13 mouse cellular contexts compared by ENCODE assay signal in genomic region chr5:20462376-20462775, GRCm38 (mm10).
DNase-seq lines count a peak whose midpoint lies in the region; ATAC-seq lines count a peak whose summit lies in the region.
"Had no signal": no experiment of that assay in that cellular context is flagged by ENCODE, and none has a peak within 500 bp of the region (broad histone marks: within the 10 kb centered on the region; RNA-seq: fewer than 3 reads in every experiment).

No protein-coding gene starts in this region.

- no peaks in the 10 kb centered on the region for H3K36me3 ChIP-seq in midbrain, embryonic 11.5 days (ENCODE audit: control insufficient read depth, insufficient read depth, low read length)
- no peaks in the 10 kb centered on the region for H3K36me3 ChIP-seq in midbrain, embryonic 10.5 days
- H3K36me3 ChIP-seq: limb, embryonic 13.5 days had no signal

- no peak overlapping the region for H3K9ac ChIP-seq in midbrain, embryonic 11.5 days (ENCODE audit: low read length)
- H3K9ac ChIP-seq: limb, embryonic 13.5 days had no signal

- H3K9me3 ChIP-seq in midbrain, embryonic 11.5 days (ENCODE audit: control insufficient read depth, low read length): no peaks in the 10 kb centered on the region
- no peaks in the 10 kb centered on the region for H3K9me3 ChIP-seq in midbrain, embryonic 10.5 days (replicated peaks)
- H3K9me3 ChIP-seq: limb, embryonic 13.5 days had no signal

- DNase-seq in frontal cortex, postnatal 14 days (ENCODE audit: low spot score in 2 of 2): no peak
- DNase-seq in midbrain, embryonic 11.5 days (ENCODE audit: low spot score, missing footprints): peak; percentile 69
- DNase-seq in midbrain, embryonic 10.5 days (ENCODE audit: low spot score): no peak
- peak; percentile 28 to 82 for DNase-seq in layer of hippocampus, postnatal 14 days (ENCODE audit: low spot score in 2 of 2)
- DNase-seq in telencephalon, adult 2 months (ENCODE audit: low read depth, low spot score): peak; percentile 84
- DNase-seq in adrenal gland, adult 2 months: no peak
- no peak for DNase-seq in retina, postnatal 1 day
- DNase-seq: adrenal gland, postnatal 36 days; lung, postnatal 14 days had no signal

- no peaks in the 10 kb centered on the region for H3K4me1 ChIP-seq in midbrain, embryonic 11.5 days (ENCODE audit: control insufficient read depth, insufficient read depth, low read length)
- H3K4me1 ChIP-seq in midbrain, embryonic 10.5 days: no peaks in the 10 kb centered on the region
- H3K4me1 ChIP-seq: limb, embryonic 13.5 days had no signal

- 94% methylated on average over 2 of the region's 2 CpGs for WGBS in midbrain, embryonic 11.5 days
- WGBS in midbrain, embryonic 10.5 days: 94% methylated on average over 2 of the region's 2 CpGs

- no peak overlapping the region for H3K4me3 ChIP-seq in midbrain, embryonic 11.5 days (ENCODE audit: low read depth, low read length)
- H3K4me3 ChIP-seq in midbrain, embryonic 10.5 days: no peak overlapping the region
- H3K4me3 ChIP-seq: limb, embryonic 13.5 days had no signal

- no peak overlapping the region for H3K27ac ChIP-seq in midbrain, embryonic 11.5 days (ENCODE audit: low read depth, low read length)
- no peak overlapping the region for H3K27ac ChIP-seq in midbrain, embryonic 10.5 days (replicated peaks)
- H3K27ac ChIP-seq: limb, embryonic 13.5 days had no signal

- no peaks in the 10 kb centered on the region for H3K27me3 ChIP-seq in midbrain, embryonic 11.5 days (ENCODE audit: control insufficient read depth, insufficient read depth, low read length)
- H3K27me3 ChIP-seq in midbrain, embryonic 10.5 days (ENCODE audit: low read depth, poor library complexity, severe bottlenecking): no peaks in the 10 kb centered on the region
- H3K27me3 ChIP-seq: limb, embryonic 13.5 days had no signal

- peak; percentile 91 for ATAC-seq in frontal cortex, adult (ENCODE audit: low TSS enrichment)
- ATAC-seq in midbrain, embryonic 11.5 days (ENCODE audit: low FRiP score): no peak
- ATAC-seq: intestine, postnatal 0 days; Patski had no signal

- H3K4me2 ChIP-seq in midbrain, embryonic 11.5 days: no peak overlapping the region
- H3K4me2 ChIP-seq: limb, embryonic 13.5 days had no signal

Comparison
In these comparisons a context has a peak if more than half of its experiments do, and no peak if none do; other contexts are left out.
1. DNase-seq: peak in midbrain, embryonic 11.5 days (single experiment), layer of hippocampus, postnatal 14 days (2 of 2) and telencephalon, adult 2 months (single experiment); none in frontal cortex, postnatal 14 days (0 of 2), midbrain, embryonic 10.5 days (single experiment), adrenal gland, adult 2 months (single experiment) and retina, postnatal 1 day (single experiment).